Mouse (Mus musculus) limb, embryonic 12.5 days (tissue): ENCODE measurements around the gene Sorcs3. TPM values are rescaled to one million over a fixed set of nuclear protein-coding genes. Genes with fewer than 3 reads are reported as not detected.

Source experiments
- ATAC-seq: fragments of 200-750 bp; cut with Nextera tagmentation; 2 replicates; pipeline ENCODE4 v1.8.0; 2017; ENCODE audit warnings: low read depth, moderate TSS enrichment; ENCODE audit not compliant: insufficient number of reproducible peaks, insufficient read depth, low FRiP score, low TSS enrichment
- H3K27ac ChIP-seq: fragments of 300-500 bp; sonication (generic); 2 replicates; pipeline ENCODE4 v1.5.1; 2016; ENCODE audit warnings: mild to moderate bottlenecking, moderate library complexity
- H3K27me3 ChIP-seq: fragments of 300-500 bp; sonication (generic); 2 replicates; pipeline ENCODE4 v1.6.1; 2016; ENCODE audit warnings: mild to moderate bottlenecking, moderate library complexity
- H3K36me3 ChIP-seq: fragments of 300-500 bp; sonication (generic); 2 replicates; pipeline ENCODE4 v1.6.1; 2016; ENCODE audit warnings: mild to moderate bottlenecking, moderate library complexity
- H3K4me1 ChIP-seq: fragments of 300-500 bp; sonication (generic); replicated peaks from 2 replicates; pipeline ENCODE4 v1.6.1; 2016
- H3K4me2 ChIP-seq: fragments of 300-500 bp; sonication (generic); 2 replicates; pipeline ENCODE4 v1.6.1; 2016; ENCODE audit warnings: mild to moderate bottlenecking, moderate library complexity
- H3K4me3 ChIP-seq: fragments of 300-500 bp; sonication (generic); replicated peaks from 2 replicates; pipeline ENCODE4 v1.5.1; 2016; ENCODE audit warnings: mild to moderate bottlenecking
- H3K9ac ChIP-seq: fragments of 300-500 bp; sonication (generic); replicated peaks from 2 replicates; pipeline ENCODE4 v1.6.1; 2016; ENCODE audit warnings: mild to moderate bottlenecking, moderate library complexity
- H3K9me3 ChIP-seq: fragments of 300-500 bp; sonication (generic); 2 replicates; pipeline ENCODE4 v1.6.1; 2016; ENCODE audit warnings: mild to moderate bottlenecking, moderate library complexity
- WGBS: fragments of 180-500 bp; shearing (Covaris S2); methylation state at CpG from one replicate; pipeline ENCODE4 v1.1.7; 2016; 5-methylcytosine and 5-hydroxymethylcytosine counted together
- polyA plus RNA-seq: library from polyadenylated mRNA; unstranded; fragments of >200 nt; fragmentation: Nextera tagmentation; extraction: Ambion mirVana; gene quantifications from 2 replicates; pipeline ENCODE4 v1.2.1, GENCODE M21; 2016

The Sorcs3 gene
- polyA plus RNA-seq, 1 experiment from 2014 or later = 1.7 TPM

- Histone ChIP-seq H3K9me3 (0 out of 2 replicates have a peak, but pooled peaks cover 7% of the 10 kb centered on the region), H3K27me3 (no peaks in the 10 kb centered on the region)
- ATAC-seq = no peak
Measured at GRCm38 (mm10) chr19:48544294-48544693, 338.5 kb downstream of the Sorcs3 start.

DNA sequence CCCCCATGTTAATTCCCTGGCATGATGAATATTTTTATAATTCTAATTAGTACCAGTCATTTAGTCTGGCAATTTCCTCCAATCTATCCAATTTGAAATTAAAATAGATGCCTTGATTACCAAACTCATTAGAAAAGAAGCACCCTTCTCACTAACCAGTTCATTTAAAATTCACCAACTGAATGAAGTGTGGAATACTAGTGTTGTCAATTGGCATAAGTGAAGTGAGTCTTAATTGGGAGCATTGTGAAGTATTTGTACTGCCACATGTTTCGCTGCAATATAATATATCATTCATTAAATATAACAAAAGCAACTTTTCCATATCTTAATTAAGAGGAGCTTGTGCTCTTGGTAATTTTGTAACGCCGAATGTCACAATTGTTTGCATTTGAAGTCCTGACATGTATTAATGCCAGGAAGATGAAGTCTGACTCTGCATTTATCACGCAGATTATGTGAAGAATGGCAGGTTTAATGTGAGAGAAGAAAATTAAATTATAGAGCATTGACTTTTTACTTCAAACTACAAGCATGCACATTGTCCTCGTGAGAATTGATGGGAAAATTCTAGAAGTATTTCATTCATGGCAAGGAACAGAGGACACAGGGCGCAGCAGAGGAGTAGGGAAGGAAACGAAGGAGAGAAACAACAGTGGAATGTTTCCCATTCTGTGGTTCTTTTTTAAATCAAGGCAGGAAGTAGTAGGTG, 339.8 kb downstream of the Sorcs3 start:
- Histone ChIP-seq H3K4me2 (no peak overlapping the region), H3K27ac (no peak overlapping the region), H3K9ac (no peak overlapping the region), H3K36me3 (no peaks in the 10 kb centered on the region), H3K4me3 (no peak overlapping the region), H3K27me3 (no peaks in the 10 kb centered on the region), H3K4me1 (no peaks in the 10 kb centered on the region), H3K9me3 (0 out of 2 replicates have a peak, but pooled peaks cover 7% of the 10 kb centered on the region)
- WGBS = 91% methylated on average over 7 of the region's 7 CpGs
- ATAC-seq = no peak

More at GRCm38 (mm10) chr19:48544294-48544693, 338.5 kb downstream of the Sorcs3 start:
- Histone ChIP-seq H3K4me1 (no peaks in the 10 kb centered on the region), H3K27ac (no peak overlapping the region), H3K36me3 (no peaks in the 10 kb centered on the region), H3K4me3 (no peak overlapping the region), H3K9ac (no peak overlapping the region), H3K4me2 (no peak overlapping the region)

GRCm38 (mm10) chr19:48546133-48546448, 340.3 kb downstream of the Sorcs3 start:
- no peak for ATAC-seq
- H3K4me2 ChIP-seq = no peak overlapping the region
- 89% methylated on average over 2 of the region's 2 CpGs for WGBS
- no peaks in the 10 kb centered on the region for H3K4me1 ChIP-seq
- no peak overlapping the region for H3K27ac ChIP-seq
- H3K36me3 ChIP-seq = no peaks in the 10 kb centered on the region
- H3K4me3 ChIP-seq = no peak overlapping the region
- H3K9me3 ChIP-seq = 0 out of 2 replicates have a peak, but pooled peaks cover 7% of the 10 kb centered on the region
- H3K27me3 ChIP-seq = no peaks in the 10 kb centered on the region
- no peak overlapping the region for H3K9ac ChIP-seq

DNA sequence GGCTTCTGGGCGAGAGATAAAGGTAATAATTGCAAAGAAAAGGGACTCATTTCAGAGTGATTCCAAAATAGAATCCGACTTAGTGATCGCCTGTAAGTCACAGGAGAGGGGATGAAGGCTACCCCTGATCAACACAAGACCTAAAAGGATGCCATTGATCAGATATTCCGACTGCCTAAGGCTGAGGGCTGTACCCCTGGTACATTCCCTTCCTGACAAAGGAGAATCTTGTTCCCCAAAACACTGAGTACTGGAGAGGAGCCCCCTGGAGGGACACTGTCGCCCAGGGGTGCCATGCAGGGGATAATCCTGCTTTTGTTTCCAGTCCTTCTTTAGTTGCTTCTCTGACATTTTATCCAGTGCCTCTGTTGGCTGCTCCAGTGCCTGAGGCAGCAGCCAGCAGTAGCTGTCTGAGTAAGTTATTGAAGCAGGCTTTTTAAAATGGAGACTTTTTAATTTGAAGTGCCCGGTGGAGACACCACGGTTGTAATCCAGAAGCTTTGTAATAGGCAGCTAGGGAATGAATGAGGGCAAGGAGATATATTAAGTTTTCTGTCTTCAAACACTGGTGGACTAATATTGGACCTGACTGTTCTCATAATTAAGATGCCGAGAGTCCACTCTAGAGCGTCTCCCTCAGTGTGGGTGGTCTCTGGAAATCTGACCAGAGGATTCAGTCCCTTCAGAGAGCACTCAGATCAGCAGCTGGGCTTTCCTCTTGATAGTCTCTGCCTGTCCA, 342.5 kb downstream of the Sorcs3 start:
- 45% methylated on average over 9 of the region's 9 CpGs for WGBS

DNA sequence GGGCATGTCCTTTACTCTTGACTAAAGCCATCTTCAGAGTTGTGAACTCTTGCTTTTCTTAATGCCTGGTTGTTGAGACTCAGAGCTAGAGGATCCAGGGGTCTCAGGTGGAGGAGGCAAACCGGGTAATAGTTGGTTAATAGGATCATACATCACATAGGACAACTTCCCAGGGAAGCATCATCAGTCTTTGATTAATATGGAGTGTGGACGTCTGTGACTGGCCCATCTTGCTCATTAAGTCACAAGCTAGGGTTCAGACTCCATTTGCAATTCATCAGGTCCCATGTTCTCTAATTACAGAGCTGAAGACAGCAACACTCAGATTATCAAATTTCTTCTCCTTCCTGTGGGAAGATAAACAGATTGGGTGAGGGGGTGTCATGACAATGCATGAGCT, 353.6 kb downstream of the Sorcs3 start:
- Histone ChIP-seq H3K27me3 (no peaks in the 10 kb centered on the region), H3K9me3 (no peaks in the 10 kb centered on the region), H3K36me3 (no peaks in the 10 kb centered on the region), H3K27ac (no peak overlapping the region), H3K4me2 (no peak overlapping the region), H3K4me1 (no peaks in the 10 kb centered on the region), H3K9ac (no peak overlapping the region), H3K4me3 (no peak overlapping the region)
- no peak for ATAC-seq
- WGBS = 46% methylated on average over 2 of the region's 2 CpGs

More for the DNA sequence above, 342.5 kb downstream of the Sorcs3 start:
- Histone ChIP-seq H3K4me3 (no peak overlapping the region), H3K36me3 (no peaks in the 10 kb centered on the region), H3K9ac (no peak overlapping the region), H3K27me3 (no peaks in the 10 kb centered on the region), H3K9me3 (0 out of 2 replicates have a peak, but pooled peaks cover 7% of the 10 kb centered on the region), H3K27ac (no peak overlapping the region), H3K4me1 (no peaks in the 10 kb centered on the region), H3K4me2 (no peak overlapping the region)
- no peak for ATAC-seq

GRCm38 (mm10) chr19:48575736-48576135, 369.9 kb downstream of the Sorcs3 start:
- Histone ChIP-seq H3K27me3 (no peaks in the 10 kb centered on the region), H3K4me3 (no peak overlapping the region), H3K4me1 (peaks cover 4% of the 10 kb centered on the region), H3K27ac (no peak overlapping the region), H3K4me2 (no peak overlapping the region), H3K36me3 (no peaks in the 10 kb centered on the region), H3K9ac (no peak overlapping the region), H3K9me3 (no peaks in the 10 kb centered on the region)
- ATAC-seq = no peak
- WGBS = 63% methylated on average over 1 of the region's 1 CpGs

- no peak for ATAC-seq
- no peak overlapping the region for H3K4me3 ChIP-seq
- peaks cover 4% of the 10 kb centered on the region for H3K4me1 ChIP-seq
- H3K27me3 ChIP-seq = no peaks in the 10 kb centered on the region
- no peaks in the 10 kb centered on the region for H3K36me3 ChIP-seq
- H3K27ac ChIP-seq = no peak overlapping the region
- H3K9ac ChIP-seq = no peak overlapping the region
- H3K9me3 ChIP-seq = no peaks in the 10 kb centered on the region
- no peak overlapping the region for H3K4me2 ChIP-seq
- 83% methylated on average over 5 of the region's 5 CpGs for WGBS
Measured at GRCm38 (mm10) chr19:48577169-48577568, 371.3 kb downstream of the Sorcs3 start.

GRCm38 (mm10) chr19:48584938-48585560, 379.2 kb downstream of the Sorcs3 start:
- no peaks in the 10 kb centered on the region for H3K4me1 ChIP-seq
- H3K27me3 ChIP-seq = no peaks in the 10 kb centered on the region
- H3K4me2 ChIP-seq = no peak overlapping the region
- H3K9ac ChIP-seq = no peak overlapping the region
- no peak for ATAC-seq
- no peak overlapping the region for H3K27ac ChIP-seq
- no peaks in the 10 kb centered on the region for H3K36me3 ChIP-seq
- WGBS = 81% methylated on average over 8 of the region's 8 CpGs
- no peaks in the 10 kb centered on the region for H3K9me3 ChIP-seq
- H3K4me3 ChIP-seq = no peak overlapping the region

GRCm38 (mm10) chr19:48616951-48617350, 411.1 kb downstream of the Sorcs3 start:
- no peak overlapping the region for H3K4me3 ChIP-seq
- H3K4me2 ChIP-seq = no peak overlapping the region
- H3K9ac ChIP-seq = no peak overlapping the region
- no peaks in the 10 kb centered on the region; the same call in 1 of the 2 replicates for H3K4me1 ChIP-seq
- no peaks in the 10 kb centered on the region for H3K9me3 ChIP-seq
- no peaks in the 10 kb centered on the region for H3K27me3 ChIP-seq
- no peak for ATAC-seq
- H3K36me3 ChIP-seq = no peaks in the 10 kb centered on the region
- 48% methylated on average over 1 of the region's 1 CpGs for WGBS
- no peak overlapping the region for H3K27ac ChIP-seq

DNA sequence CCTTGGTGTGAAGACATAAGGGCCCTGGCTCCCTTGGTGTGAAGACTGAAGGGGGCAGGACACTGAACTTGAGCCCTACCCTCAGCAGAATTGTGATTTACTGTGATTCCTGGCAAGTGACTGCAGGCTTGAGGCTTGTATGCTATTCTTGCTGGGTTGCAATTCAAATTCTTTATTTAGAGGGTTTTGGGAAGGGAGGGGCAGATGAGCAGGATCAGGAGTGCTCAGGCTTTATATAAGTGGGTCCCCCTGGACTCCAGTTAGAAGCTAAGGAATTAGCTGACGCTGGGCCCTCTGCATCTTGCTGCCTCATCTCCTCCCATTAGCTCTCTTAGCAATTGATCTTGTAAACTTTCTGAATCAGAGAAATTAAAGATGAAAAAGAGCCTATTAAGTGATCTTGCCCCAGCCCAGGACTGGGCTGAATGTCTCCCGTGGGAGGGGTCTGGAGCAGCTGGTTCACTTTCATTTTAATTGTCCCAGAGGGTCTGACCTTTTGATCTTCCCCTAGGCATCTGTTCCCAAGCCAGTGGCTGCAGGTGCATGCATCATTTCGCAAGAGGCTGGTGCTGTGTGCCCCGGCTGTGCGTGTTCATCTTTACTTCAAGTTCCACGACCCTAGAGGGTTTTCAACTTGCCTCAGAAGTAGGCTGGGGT, 425.0 kb downstream of the Sorcs3 start:
- Histone ChIP-seq H3K9ac (no peak overlapping the region), H3K4me2 (no peak overlapping the region), H3K4me1 (no peaks in the 10 kb centered on the region; the same call in none of the 2 replicates), H3K27me3 (no peaks in the 10 kb centered on the region; the same call in 1 of the 2 replicates), H3K36me3 (no peaks in the 10 kb centered on the region), H3K9me3 (no peaks in the 10 kb centered on the region), H3K4me3 (no peak overlapping the region), H3K27ac (no peak overlapping the region)
- no peak for ATAC-seq
- WGBS = 32% methylated on average over 6 of the region's 6 CpGs

DNA sequence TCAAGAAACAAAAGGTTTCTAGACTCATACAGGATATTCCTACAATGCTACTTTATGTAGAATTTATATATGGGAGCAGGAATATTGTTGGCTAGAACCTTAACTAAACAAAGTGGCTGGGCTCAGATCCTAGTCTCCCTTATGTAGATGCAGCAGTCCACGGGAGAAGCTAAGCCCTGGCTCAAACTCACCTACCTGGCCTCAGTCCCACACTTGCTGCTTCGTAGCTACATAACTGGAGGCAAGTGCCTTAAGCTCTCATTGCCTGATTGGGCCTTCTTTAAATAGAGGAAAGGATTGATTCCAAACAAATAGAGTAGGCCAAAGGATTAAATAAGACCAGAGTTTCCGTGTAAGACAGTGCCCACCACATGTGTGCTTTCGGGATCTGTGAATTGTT, 436.7 kb downstream of the Sorcs3 start:
- Histone ChIP-seq H3K9ac (no peak overlapping the region), H3K4me3 (no peak overlapping the region), H3K36me3 (no peaks in the 10 kb centered on the region), H3K27ac (no peak overlapping the region), H3K4me2 (no peak overlapping the region), H3K27me3 (no peaks in the 10 kb centered on the region), H3K9me3 (no peaks in the 10 kb centered on the region), H3K4me1 (no peaks in the 10 kb centered on the region)
- ATAC-seq = no peak
- 85% methylated on average over 4 of the region's 4 CpGs for WGBS
